Mouse (Mus musculus) neural tube, embryonic 13.5 days (tissue): ENCODE measurements around the gene Theg. TPM values are rescaled to one million over a fixed set of nuclear protein-coding genes. Genes with fewer than 3 reads are reported as not detected.

Experiments used
- ATAC-seq: fragments of 200-750 bp; cut with Nextera tagmentation; 2 replicates; pipeline ENCODE4 v1.8.0; 2017; ENCODE audit warnings: low read depth, mild to moderate bottlenecking, moderate TSS enrichment, moderate library complexity
- H3K27ac ChIP-seq: fragments of 300-500 bp; sonication (generic); replicated peaks from 2 replicates; pipeline ENCODE4 v1.5.1; 2015; ENCODE audit warnings: moderate library complexity, mild to moderate bottlenecking, inconsistent platforms
- H3K27me3 ChIP-seq: fragments of 300-500 bp; sonication (generic); 2 replicates; pipeline ENCODE4 v1.6.1; 2015; ENCODE audit warnings: mild to moderate bottlenecking, inconsistent platforms
- H3K36me3 ChIP-seq: fragments of 300-500 bp; sonication (generic); 2 replicates; pipeline ENCODE4 v1.6.1; 2015; ENCODE audit warnings: mild to moderate bottlenecking, inconsistent platforms
- H3K4me1 ChIP-seq: fragments of 300-500 bp; sonication (generic); replicated peaks from 2 replicates; pipeline ENCODE4 v1.6.1; 2015; ENCODE audit warnings: inconsistent platforms
- H3K4me2 ChIP-seq: fragments of 300-500 bp; sonication (generic); 2 replicates; pipeline ENCODE4 v1.6.1; 2015; ENCODE audit warnings: inconsistent platforms, mild to moderate bottlenecking, moderate library complexity
- H3K4me3 ChIP-seq: fragments of 300-500 bp; sonication (generic); 2 replicates; pipeline ENCODE4 v1.5.1; 2015; ENCODE audit warnings: mild to moderate bottlenecking, inconsistent platforms
- H3K9ac ChIP-seq: fragments of 300-500 bp; sonication (generic); 2 replicates; pipeline ENCODE4 v1.6.1; 2015; ENCODE audit warnings: moderate library complexity, mild to moderate bottlenecking, inconsistent platforms
- H3K9me3 ChIP-seq: fragments of 300-500 bp; sonication (generic); 2 replicates; pipeline ENCODE4 v1.6.1; 2016; ENCODE audit warnings: inconsistent platforms
- WGBS: fragments of 180-500 bp; shearing (Covaris S2); methylation state at CpG from one replicate; pipeline ENCODE4 v1.1.7; 2015; 5-methylcytosine and 5-hydroxymethylcytosine counted together
- polyA plus RNA-seq: library from polyadenylated mRNA; unstranded; fragments of >200 nt; fragmentation: Nextera tagmentation; extraction: Ambion mirVana; gene quantifications from 2 replicates; pipeline ENCODE4 v1.2.1, GENCODE M21; 2015

The Theg gene
- polyA plus RNA-seq, 1 experiment from 2014 or later, result not detected

DNA sequence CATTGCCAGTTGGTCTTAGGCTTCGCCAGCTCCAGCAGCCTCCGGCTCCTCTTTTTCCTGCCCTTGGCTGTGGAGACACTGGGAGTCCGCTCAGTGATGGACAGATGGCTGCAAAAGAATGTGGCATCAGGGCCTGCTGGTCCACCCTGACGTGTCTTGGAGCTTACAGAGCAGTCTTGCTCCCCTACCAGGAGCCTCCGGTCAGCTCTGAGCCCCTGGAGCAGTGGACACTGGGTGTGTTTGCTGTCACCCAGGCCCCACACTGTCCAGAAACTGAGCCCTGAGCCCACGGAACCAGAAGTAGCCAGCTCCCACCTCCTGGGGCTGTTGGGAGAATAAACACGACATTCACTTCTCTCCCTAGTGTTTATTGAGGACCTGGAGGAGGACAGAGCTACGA, 888 bp downstream of the Theg start:
- no peaks in the 10 kb centered on the region for H3K9me3 ChIP-seq
- H3K27ac ChIP-seq, result no peak overlapping the region
- no peaks in the 10 kb centered on the region for H3K4me1 ChIP-seq
- ATAC-seq, result no peak
- no peak overlapping the region for H3K4me3 ChIP-seq
- H3K27me3 ChIP-seq, result no peaks in the 10 kb centered on the region
- no peak overlapping the region for H3K9ac ChIP-seq
- WGBS, result 81% methylated on average over 8 of the region's 8 CpGs
- no peaks in the 10 kb centered on the region for H3K36me3 ChIP-seq
- no peak overlapping the region for H3K4me2 ChIP-seq

DNA sequence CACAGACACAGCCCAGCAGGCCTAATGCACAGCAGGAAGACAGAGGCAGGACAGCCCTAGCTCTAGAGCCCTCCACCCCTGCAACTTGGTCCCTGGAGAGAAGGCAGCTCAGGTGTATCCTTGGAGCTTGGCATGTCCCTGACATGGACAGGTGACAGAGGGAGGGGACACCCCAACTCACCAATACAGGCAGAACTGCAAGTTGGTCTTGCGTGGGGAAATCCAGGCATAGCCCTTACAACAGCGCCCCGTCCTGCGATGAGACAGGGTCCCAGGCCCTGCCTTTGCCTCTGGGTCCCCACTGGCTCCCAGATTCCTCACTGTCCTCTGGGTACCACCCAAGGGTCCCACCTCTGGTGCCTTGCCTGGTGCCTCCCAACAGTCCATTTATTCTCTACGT, 1.4 kb downstream of the Theg start:
- H3K4me2 ChIP-seq, result no peak overlapping the region
- H3K9me3 ChIP-seq, result no peaks in the 10 kb centered on the region
- no peak overlapping the region for H3K9ac ChIP-seq
- no peak for ATAC-seq
- H3K4me3 ChIP-seq, result no peak overlapping the region
- no peak overlapping the region for H3K27ac ChIP-seq
- no peaks in the 10 kb centered on the region for H3K27me3 ChIP-seq
- no peaks in the 10 kb centered on the region for H3K4me1 ChIP-seq
- WGBS, result 93% methylated on average over 5 of the region's 5 CpGs
- H3K36me3 ChIP-seq, result no peaks in the 10 kb centered on the region

DNA sequence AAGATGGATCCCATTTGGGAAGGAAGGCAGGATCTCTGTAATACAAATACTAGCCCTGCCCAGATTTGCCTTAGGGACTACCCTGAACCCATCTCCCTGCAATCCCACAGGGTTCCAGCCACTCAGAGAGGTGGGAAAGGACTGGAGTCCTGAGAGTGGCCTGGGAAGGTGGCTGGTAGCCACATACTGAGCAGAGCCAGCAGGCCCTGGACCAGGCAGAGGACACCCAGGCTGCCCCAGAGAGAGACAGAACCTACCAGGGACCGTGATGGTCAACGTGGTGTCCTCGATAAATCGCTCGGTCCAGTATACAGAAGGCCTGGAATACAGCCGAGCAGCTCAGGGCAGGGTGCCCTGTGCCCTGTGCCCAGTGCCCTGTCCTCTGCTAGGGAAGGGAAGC, 2.0 kb downstream of the Theg start:
- Histone ChIP-seq H3K36me3 (no peaks in the 10 kb centered on the region), H3K4me1 (no peaks in the 10 kb centered on the region), H3K9ac (no peak overlapping the region), H3K9me3 (no peaks in the 10 kb centered on the region), H3K27ac (no peak overlapping the region), H3K4me2 (no peak overlapping the region), H3K4me3 (no peak overlapping the region), H3K27me3 (no peaks in the 10 kb centered on the region)
- ATAC-seq, result no peak
- WGBS, result 93% methylated on average over 6 of the region's 6 CpGs

- ATAC-seq, result no peak
- no peak overlapping the region for H3K27ac ChIP-seq
- no peak overlapping the region for H3K4me3 ChIP-seq
- WGBS, result 89% methylated on average over 9 of the region's 9 CpGs
- H3K4me1 ChIP-seq, result no peaks in the 10 kb centered on the region
- no peak overlapping the region for H3K9ac ChIP-seq
- no peaks in the 10 kb centered on the region for H3K36me3 ChIP-seq
- H3K9me3 ChIP-seq, result no peaks in the 10 kb centered on the region
- H3K27me3 ChIP-seq, result no peaks in the 10 kb centered on the region
- H3K4me2 ChIP-seq, result no peak overlapping the region
These were observed 2.7 kb downstream of the Theg start for GRCm38 (mm10) chr10:79584426-79584825.

GRCm38 (mm10) chr10:79584021-79584420, 3.1 kb downstream of the Theg start:
- Histone ChIP-seq H3K4me3 (no peak overlapping the region), H3K4me1 (no peaks in the 10 kb centered on the region), H3K9ac (no peak overlapping the region), H3K9me3 (no peaks in the 10 kb centered on the region), H3K36me3 (no peaks in the 10 kb centered on the region), H3K27me3 (no peaks in the 10 kb centered on the region), H3K27ac (no peak overlapping the region), H3K4me2 (no peak overlapping the region)
- WGBS, result 66% methylated on average over 7 of the region's 7 CpGs
- ATAC-seq, result no peak

DNA sequence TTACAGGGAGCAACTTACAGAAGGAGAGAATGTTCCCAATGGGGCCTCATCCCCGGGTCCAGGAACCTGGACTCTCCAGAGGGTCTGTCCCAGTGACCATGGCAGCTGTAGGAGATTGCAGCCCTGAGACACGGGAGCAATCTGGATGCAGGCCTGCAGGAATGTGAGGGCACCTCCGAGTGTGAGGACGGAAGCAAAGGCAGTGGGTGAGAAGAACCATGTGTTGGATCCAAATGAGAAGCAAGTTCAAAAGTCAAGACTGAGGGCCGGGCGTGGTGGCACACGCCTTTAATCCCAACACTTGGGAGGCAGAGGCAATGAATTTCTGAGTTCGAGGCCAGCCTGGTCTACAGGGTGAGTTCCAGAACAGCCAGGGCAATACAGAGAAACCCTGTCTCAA, 5.6 kb downstream of the Theg start:
- no peak overlapping the region for H3K9ac ChIP-seq
- H3K4me1 ChIP-seq, result no peaks in the 10 kb centered on the region
- H3K36me3 ChIP-seq, result no peaks in the 10 kb centered on the region
- H3K27me3 ChIP-seq, result no peaks in the 10 kb centered on the region
- no peaks in the 10 kb centered on the region for H3K9me3 ChIP-seq
- no peak for ATAC-seq
- WGBS, result 91% methylated on average over 8 of the region's 8 CpGs
- H3K27ac ChIP-seq, result no peak overlapping the region
- no peak overlapping the region for H3K4me3 ChIP-seq
- no peak overlapping the region for H3K4me2 ChIP-seq

GRCm38 (mm10) chr10:79580811-79581210, 6.3 kb downstream of the Theg start:
- H3K4me1 ChIP-seq, result no peaks in the 10 kb centered on the region
- no peaks in the 10 kb centered on the region for H3K9me3 ChIP-seq
- H3K36me3 ChIP-seq, result no peaks in the 10 kb centered on the region
- H3K9ac ChIP-seq, result no peak overlapping the region
- H3K4me2 ChIP-seq, result no peak overlapping the region
- WGBS, result 43% methylated on average over 6 of the region's 6 CpGs
- no peaks in the 10 kb centered on the region for H3K27me3 ChIP-seq
- ATAC-seq, result no peak
- no peak overlapping the region for H3K4me3 ChIP-seq
- no peak overlapping the region for H3K27ac ChIP-seq

GRCm38 (mm10) chr10:79580356-79580755, 6.8 kb downstream of the Theg start:
- Histone ChIP-seq H3K27ac (no peak overlapping the region), H3K9ac (no peak overlapping the region), H3K4me3 (no peak overlapping the region), H3K27me3 (no peaks in the 10 kb centered on the region), H3K36me3 (no peaks in the 10 kb centered on the region), H3K4me1 (no peaks in the 10 kb centered on the region), H3K9me3 (no peaks in the 10 kb centered on the region), H3K4me2 (no peak overlapping the region)
- no peak for ATAC-seq
- WGBS, result 69% methylated on average over 7 of the region's 7 CpGs

DNA sequence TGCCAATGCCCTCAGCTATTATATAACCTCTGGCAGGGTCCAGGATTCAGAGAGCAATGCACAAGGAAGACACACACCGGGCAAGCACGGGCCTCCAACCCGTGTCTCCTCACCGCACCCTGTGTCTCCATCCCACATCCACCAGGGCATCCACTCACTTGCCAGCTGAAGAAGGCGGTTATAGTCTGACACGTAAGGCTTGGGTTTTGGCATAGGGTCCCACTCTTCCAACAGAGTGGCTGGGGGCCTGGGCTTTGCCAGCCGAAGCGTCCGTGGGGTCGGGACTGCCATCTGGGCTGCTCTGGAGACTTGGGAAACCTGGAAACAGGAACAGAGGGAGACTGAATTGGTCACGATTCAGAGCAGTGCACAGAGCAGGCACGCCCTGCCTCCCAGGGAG, 7.3 kb downstream of the Theg start:
- H3K9me3 ChIP-seq, result no peaks in the 10 kb centered on the region
- H3K9ac ChIP-seq, result no peak overlapping the region
- no peak overlapping the region for H3K4me3 ChIP-seq
- 81% methylated on average over 12 of the region's 12 CpGs for WGBS
- no peak overlapping the region for H3K27ac ChIP-seq
- H3K4me1 ChIP-seq, result no peaks in the 10 kb centered on the region
- no peak overlapping the region for H3K4me2 ChIP-seq
- ATAC-seq, result no peak
- H3K27me3 ChIP-seq, result no peaks in the 10 kb centered on the region
- no peaks in the 10 kb centered on the region for H3K36me3 ChIP-seq

GRCm38 (mm10) chr10:79578891-79579290, 8.2 kb downstream of the Theg start:
- no peaks in the 10 kb centered on the region for H3K36me3 ChIP-seq
- H3K4me3 ChIP-seq, result no peak overlapping the region
- H3K9me3 ChIP-seq, result no peaks in the 10 kb centered on the region
- no peak overlapping the region for H3K27ac ChIP-seq
- no peaks in the 10 kb centered on the region for H3K4me1 ChIP-seq
- no peak overlapping the region for H3K4me2 ChIP-seq
- WGBS, result 82% methylated on average over 7 of the region's 7 CpGs
- H3K9ac ChIP-seq, result no peak overlapping the region
- no peaks in the 10 kb centered on the region for H3K27me3 ChIP-seq
- no peak for ATAC-seq

DNA sequence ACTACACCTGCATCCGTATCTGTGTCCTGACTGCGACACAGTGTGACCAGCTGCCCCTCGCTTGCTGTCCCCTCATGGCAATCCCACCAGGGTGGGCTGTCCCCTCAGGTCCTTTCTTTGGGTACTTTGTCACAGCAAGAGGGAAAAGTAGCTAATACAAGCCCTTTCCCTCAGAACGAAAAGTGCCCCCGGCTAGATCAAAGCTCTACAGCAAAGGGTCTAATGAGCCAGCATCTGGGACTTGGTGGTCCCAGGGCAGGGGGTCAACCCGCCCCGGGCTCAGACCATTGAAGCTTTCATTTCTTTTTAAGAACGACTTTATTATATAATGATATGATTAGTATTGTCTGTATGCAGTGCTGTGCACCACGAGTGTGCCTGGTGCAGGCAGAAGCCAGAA, 8.9 kb downstream of the Theg start:
- Histone ChIP-seq H3K27ac (no peak overlapping the region), H3K27me3 (no peaks in the 10 kb centered on the region), H3K4me1 (no peaks in the 10 kb centered on the region), H3K4me2 (no peak overlapping the region), H3K9ac (no peak overlapping the region), H3K36me3 (no peaks in the 10 kb centered on the region), H3K4me3 (no peak overlapping the region), H3K9me3 (no peaks in the 10 kb centered on the region)
- ATAC-seq, result no peak
- WGBS, result 70% methylated on average over 9 of the region's 9 CpGs

DNA sequence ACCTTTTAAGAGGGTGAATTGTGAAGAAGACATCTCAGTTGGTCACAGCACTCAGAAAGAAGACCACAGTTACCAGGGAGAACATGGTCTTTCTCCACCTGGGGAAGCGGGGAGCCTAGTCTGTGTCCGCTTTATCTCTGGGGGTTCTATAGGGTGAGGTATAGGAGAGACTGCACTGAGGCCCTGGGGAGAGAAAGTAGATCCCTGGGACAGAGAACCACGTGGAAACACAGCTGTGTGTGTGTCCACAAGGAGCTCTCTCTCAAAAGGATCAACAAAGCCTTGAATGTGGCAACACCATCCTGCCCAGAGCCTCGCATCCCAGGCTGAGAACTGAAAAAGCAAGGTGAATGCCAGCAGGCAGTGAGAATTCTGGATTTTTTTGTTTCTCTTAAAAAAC, 9.8 kb downstream of the Theg start:
- Histone ChIP-seq H3K4me1 (no peaks in the 10 kb centered on the region), H3K4me3 (no peak overlapping the region), H3K9me3 (no peaks in the 10 kb centered on the region), H3K27ac (no peak overlapping the region), H3K27me3 (no peaks in the 10 kb centered on the region), H3K9ac (no peak overlapping the region), H3K4me2 (no peak overlapping the region), H3K36me3 (no peaks in the 10 kb centered on the region)
- ATAC-seq, result no peak
- WGBS, result 72% methylated on average over 4 of the region's 4 CpGs

DNA sequence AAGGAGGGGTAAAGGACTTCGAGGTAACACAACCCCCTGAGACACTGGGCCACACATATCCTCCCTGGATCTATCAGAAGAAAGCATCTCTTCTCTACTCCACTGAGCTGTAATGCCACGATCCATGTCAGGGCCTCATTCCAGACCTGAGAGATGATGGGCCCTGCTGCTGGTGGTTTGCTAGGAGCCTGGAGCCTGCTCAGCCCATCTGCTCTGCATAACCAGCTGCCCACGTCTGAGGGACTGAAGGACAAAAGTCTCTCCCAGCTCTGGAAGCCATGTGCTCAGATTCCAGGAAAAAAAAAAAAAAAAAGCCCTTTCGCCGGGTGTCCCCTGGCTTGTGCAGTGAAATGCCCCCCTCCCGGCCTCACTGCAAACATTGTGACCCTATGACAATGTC, 11.4 kb downstream of the Theg start:
- no peak for ATAC-seq
- Histone ChIP-seq H3K4me3 (no peak overlapping the region), H3K27me3 (no peaks in the 10 kb centered on the region), H3K9me3 (no peaks in the 10 kb centered on the region), H3K36me3 (no peaks in the 10 kb centered on the region), H3K4me2 (no peak overlapping the region), H3K27ac (no peak overlapping the region), H3K4me1 (no peaks in the 10 kb centered on the region), H3K9ac (no peak overlapping the region)
- WGBS, result 78% methylated on average over 6 of the region's 6 CpGs

GRCm38 (mm10) chr10:79574796-79575195, 12.3 kb downstream of the Theg start:
- 92% methylated on average over 6 of the region's 6 CpGs for WGBS
- Histone ChIP-seq H3K4me3 (no peak overlapping the region), H3K36me3 (no peaks in the 10 kb centered on the region), H3K4me2 (no peak overlapping the region), H3K4me1 (no peaks in the 10 kb centered on the region), H3K9me3 (no peaks in the 10 kb centered on the region), H3K27ac (no peak overlapping the region), H3K9ac (no peak overlapping the region), H3K27me3 (no peaks in the 10 kb centered on the region)
- no peak for ATAC-seq
